Mouse (Mus musculus): ENCODE data around the gene Ssr1. TPM values are rescaled to one million over a fixed set of nuclear protein-coding genes. Genes with fewer than 3 reads are reported as not detected.

The Ssr1 gene
- polyA plus RNA-seq (2016; fragmentation: Nextera tagmentation; extraction: Ambion mirVana), result 117 and 126 TPM in 2 replicates

DNA sequence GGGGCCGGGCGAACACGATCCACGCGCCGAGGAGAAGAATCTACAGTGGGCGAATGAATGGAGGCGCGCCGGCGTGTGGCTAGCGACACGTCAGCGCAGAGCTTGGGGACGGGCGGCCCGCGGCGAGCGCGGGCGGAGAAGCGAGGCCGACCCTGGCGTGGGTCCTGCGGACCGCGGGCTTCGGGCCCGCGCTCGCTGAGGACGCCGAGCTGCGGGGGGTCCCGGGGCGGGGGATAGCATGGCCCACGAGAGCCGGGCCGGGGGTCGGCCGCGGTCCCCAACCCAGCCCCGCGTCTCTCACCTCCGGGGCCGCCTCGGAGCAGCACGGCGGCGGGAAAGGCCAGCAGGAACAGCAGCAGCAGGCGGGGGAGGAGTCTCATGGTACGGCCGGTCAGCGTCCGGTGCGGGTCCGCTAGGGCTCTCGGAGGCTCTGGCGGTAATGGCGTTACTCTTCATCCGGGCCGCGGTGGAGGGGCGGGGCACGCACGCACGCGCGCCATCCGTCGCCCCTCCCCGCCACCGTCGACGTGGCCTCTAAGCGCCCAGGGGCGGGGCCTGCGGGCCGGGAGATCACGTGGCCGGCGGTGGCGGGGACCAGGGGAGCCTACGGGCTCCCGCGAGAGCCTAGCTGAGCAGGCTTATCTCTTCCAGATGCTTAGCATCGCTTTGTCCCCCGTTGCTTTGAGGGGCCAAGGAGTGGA is at the start of gene Ssr1:
Gene Ssr1, minus strand, starts transcription at position 514 of the 701 bp plus-strand sequence.
- Histone ChIP-seq H3K4me1 (peaks cover 18% of the 10 kb centered on the region), H3K36me3 (replicated peaks) (peaks cover 30% of the 10 kb centered on the region), H3K9me3 (no peaks in the 10 kb centered on the region), H3K27me3 (ENCODE audit: poor library complexity, severe bottlenecking) (no peaks in the 10 kb centered on the region), H3K4me3 (peak within 1 kb of the TSS; percentile 94), H3K27ac (peak within 1 kb of the TSS; percentile 98)
- WGBS, result under 1% methylated on average over 86 of the region's 89 CpGs
- DNase-seq (ENCODE audit: extremely low spot score, low spot score), result peak; percentile 92

DNA sequence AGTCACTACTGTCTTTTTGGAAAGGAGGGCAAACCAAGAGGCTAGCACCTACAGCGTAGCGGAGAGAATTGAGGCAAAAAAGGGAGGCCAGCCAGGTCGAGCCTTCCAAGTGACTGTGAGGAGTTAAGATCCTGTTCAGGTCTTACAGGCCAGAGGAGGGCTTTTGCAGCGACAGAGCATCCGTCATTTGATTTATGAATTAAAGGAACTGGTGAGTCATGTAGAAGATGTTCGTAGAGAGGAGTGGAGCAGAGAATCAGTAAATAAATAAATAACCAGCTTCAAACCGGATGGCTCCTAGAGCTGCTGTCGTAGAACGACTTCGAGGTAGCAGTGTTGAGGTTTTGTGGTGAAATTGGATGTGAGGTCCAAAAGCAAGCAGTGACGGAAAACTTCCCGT is 43.8 kb upstream of the Ssr1 start:
- H3K27ac ChIP-seq, result peak overlapping the region; percentile 85
- H3K4me1 ChIP-seq, result peaks cover 23% of the 10 kb centered on the region
- peak overlapping the region; percentile 89 for H3K4me3 ChIP-seq
- no peak for DNase-seq (ENCODE audit: extremely low spot score, low spot score)
- no peaks in the 10 kb centered on the region for H3K9me3 ChIP-seq
- 60% methylated on average over 12 of the region's 12 CpGs for WGBS
- H3K36me3 ChIP-seq (replicated peaks), result peaks cover 34% of the 10 kb centered on the region
- no peaks in the 10 kb centered on the region for H3K27me3 ChIP-seq (ENCODE audit: poor library complexity, severe bottlenecking)

- WGBS, result under 1% methylated on average over 47 of the region's 47 CpGs
- no peaks in the 10 kb centered on the region for H3K27me3 ChIP-seq (ENCODE audit: poor library complexity, severe bottlenecking)
- peak; percentile 98 for DNase-seq (ENCODE audit: extremely low spot score, low spot score)
- H3K4me3 ChIP-seq, result peak within 1 kb of the TSS; percentile 89
- no peaks in the 10 kb centered on the region for H3K9me3 ChIP-seq
- peaks cover 23% of the 10 kb centered on the region for H3K4me1 ChIP-seq
- peaks cover 28% of the 10 kb centered on the region for H3K36me3 ChIP-seq (replicated peaks)
- H3K27ac ChIP-seq, result peak within 1 kb of the TSS; percentile 85
Measured at GRCm38 (mm10) chr13:38037044-38037687, 43.1 kb upstream of the Ssr1 start, which contains the start of gene Cage1. Gene Cage1, minus strand, starts transcription at chr13:38037069.

DNA sequence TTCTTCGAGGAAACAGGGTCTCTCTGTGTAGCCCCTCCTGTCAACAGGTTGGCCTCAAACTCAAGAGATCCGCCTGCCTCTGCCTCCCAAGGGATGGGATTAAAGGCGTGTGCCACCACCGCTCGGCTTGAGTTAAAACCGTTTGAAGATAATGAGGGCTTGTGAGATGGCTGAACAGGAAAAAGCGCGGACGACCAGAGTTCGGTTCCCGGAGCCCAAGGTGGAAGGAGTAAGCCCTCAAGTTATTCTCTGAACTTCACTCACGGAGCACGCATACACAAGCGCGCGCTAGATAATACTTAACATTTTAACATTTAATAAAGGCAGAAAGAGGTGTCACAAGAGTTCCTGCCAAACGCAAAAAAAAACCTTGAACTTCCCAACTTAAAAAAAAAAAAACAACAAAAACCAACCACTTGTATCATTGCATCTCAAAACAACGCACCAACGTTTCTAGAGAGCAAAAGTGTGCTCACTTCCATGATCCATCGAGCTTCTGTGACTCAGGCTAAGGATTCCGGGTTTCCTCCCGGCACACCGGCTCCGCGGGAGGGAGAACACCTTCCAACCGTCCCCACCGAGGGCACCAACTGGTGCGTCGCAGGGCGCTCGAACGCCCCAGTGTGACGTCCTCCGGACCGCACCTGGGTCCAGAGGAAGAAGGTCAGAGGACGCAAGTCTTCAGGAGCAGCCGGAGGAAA is 42.5 kb upstream of the Ssr1 start, which contains the start of gene Riok1:
Gene Riok1, plus strand, starts transcription at position 653 of the 701 bp plus-strand sequence.
- Histone ChIP-seq H3K9me3 (no peaks in the 10 kb centered on the region), H3K27me3 (ENCODE audit: poor library complexity, severe bottlenecking) (no peaks in the 10 kb centered on the region), H3K4me1 (peaks cover 23% of the 10 kb centered on the region), H3K27ac (peak within 1 kb of the TSS; percentile 85), H3K36me3 (replicated peaks) (peaks cover 21% of the 10 kb centered on the region), H3K4me3 (peak within 1 kb of the TSS; percentile 89)
- DNase-seq (ENCODE audit: extremely low spot score, low spot score), result peak; percentile 18
- WGBS, result 13% methylated on average over 37 of the region's 37 CpGs

GRCm38 (mm10) chr13:38028407-38028806 is 34.4 kb upstream of the Ssr1 start:
- H3K27me3 ChIP-seq (ENCODE audit: poor library complexity, severe bottlenecking), result no peaks in the 10 kb centered on the region
- no peak for DNase-seq (ENCODE audit: extremely low spot score, low spot score)
- no peaks in the 10 kb centered on the region for H3K36me3 ChIP-seq (replicated peaks)
- H3K27ac ChIP-seq, result no peak overlapping the region
- H3K4me3 ChIP-seq, result no peak overlapping the region
- no peaks in the 10 kb centered on the region for H3K9me3 ChIP-seq
- 89% methylated on average over 4 of the region's 4 CpGs for WGBS
- no peaks in the 10 kb centered on the region for H3K4me1 ChIP-seq

GRCm38 (mm10) chr13:38027618-38028248 is 33.7 kb upstream of the Ssr1 start:
- 73% methylated on average over 6 of the region's 6 CpGs for WGBS
- H3K36me3 ChIP-seq (replicated peaks), result no peaks in the 10 kb centered on the region
- H3K27ac ChIP-seq, result no peak overlapping the region
- no peaks in the 10 kb centered on the region for H3K4me1 ChIP-seq
- H3K9me3 ChIP-seq, result no peaks in the 10 kb centered on the region
- no peak for DNase-seq (ENCODE audit: extremely low spot score, low spot score)
- H3K27me3 ChIP-seq (ENCODE audit: poor library complexity, severe bottlenecking), result no peaks in the 10 kb centered on the region
- no peak overlapping the region for H3K4me3 ChIP-seq

GRCm38 (mm10) chr13:38025874-38026273 is 31.9 kb upstream of the Ssr1 start:
- Histone ChIP-seq H3K27ac (no peak overlapping the region), H3K9me3 (no peaks in the 10 kb centered on the region), H3K27me3 (ENCODE audit: poor library complexity, severe bottlenecking) (no peaks in the 10 kb centered on the region), H3K4me1 (no peaks in the 10 kb centered on the region), H3K36me3 (replicated peaks) (no peaks in the 10 kb centered on the region), H3K4me3 (no peak overlapping the region)
- no peak for DNase-seq (ENCODE audit: extremely low spot score, low spot score)
- 35% methylated on average over 4 of the region's 4 CpGs for WGBS

DNA sequence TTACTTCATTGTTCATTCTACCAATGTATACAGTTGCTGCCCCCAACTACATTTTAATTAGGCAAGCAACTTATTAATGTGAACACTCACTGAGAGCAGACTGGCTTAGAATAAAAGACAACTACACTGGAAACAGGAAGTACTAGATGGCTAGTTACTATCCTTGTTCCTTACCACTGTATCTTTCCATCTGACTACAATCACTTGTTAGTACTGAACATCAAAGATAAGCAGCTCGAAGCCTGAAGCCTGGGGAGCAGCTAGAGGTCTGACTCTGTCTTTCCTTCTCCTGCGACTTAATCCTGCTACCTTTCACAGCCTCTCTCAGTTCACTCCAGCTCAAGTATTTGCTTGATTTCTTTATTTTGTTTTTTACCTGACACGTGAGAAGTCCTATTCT is 24.8 kb upstream of the Ssr1 start:
- Histone ChIP-seq H3K27ac (no peak overlapping the region), H3K9me3 (0 out of 2 replicates have a peak, but pooled peaks cover 3% of the 10 kb centered on the region), H3K4me1 (no peaks in the 10 kb centered on the region), H3K36me3 (replicated peaks) (no peaks in the 10 kb centered on the region), H3K27me3 (ENCODE audit: poor library complexity, severe bottlenecking) (no peaks in the 10 kb centered on the region), H3K4me3 (no peak overlapping the region)
- WGBS, result 80% methylated on average over 3 of the region's 3 CpGs
- no peak for DNase-seq (ENCODE audit: extremely low spot score, low spot score)

- no peaks in the 10 kb centered on the region for H3K4me1 ChIP-seq
- H3K27ac ChIP-seq, result no peak overlapping the region
- 0 out of 2 replicates have a peak, but pooled peaks cover 3% of the 10 kb centered on the region for H3K9me3 ChIP-seq
- H3K4me3 ChIP-seq, result no peak overlapping the region
- WGBS, result 91% methylated on average over 4 of the region's 4 CpGs
- no peaks in the 10 kb centered on the region for H3K36me3 ChIP-seq (replicated peaks)
- no peaks in the 10 kb centered on the region for H3K27me3 ChIP-seq (ENCODE audit: poor library complexity, severe bottlenecking)
- no peak for DNase-seq (ENCODE audit: extremely low spot score, low spot score)
Measured at GRCm38 (mm10) chr13:38015591-38015990, 21.6 kb upstream of the Ssr1 start.

- H3K4me1 ChIP-seq, result no peaks in the 10 kb centered on the region
- H3K36me3 ChIP-seq (replicated peaks), result no peaks in the 10 kb centered on the region
- H3K27me3 ChIP-seq (ENCODE audit: poor library complexity, severe bottlenecking), result no peaks in the 10 kb centered on the region
- DNase-seq (ENCODE audit: extremely low spot score, low spot score), result no peak
- no peaks in the 10 kb centered on the region for H3K9me3 ChIP-seq
- 87% methylated on average over 5 of the region's 5 CpGs for WGBS
- no peak overlapping the region for H3K4me3 ChIP-seq
- H3K27ac ChIP-seq, result no peak overlapping the region
Measured at GRCm38 (mm10) chr13:38012436-38012835, 18.4 kb upstream of the Ssr1 start.

DNA sequence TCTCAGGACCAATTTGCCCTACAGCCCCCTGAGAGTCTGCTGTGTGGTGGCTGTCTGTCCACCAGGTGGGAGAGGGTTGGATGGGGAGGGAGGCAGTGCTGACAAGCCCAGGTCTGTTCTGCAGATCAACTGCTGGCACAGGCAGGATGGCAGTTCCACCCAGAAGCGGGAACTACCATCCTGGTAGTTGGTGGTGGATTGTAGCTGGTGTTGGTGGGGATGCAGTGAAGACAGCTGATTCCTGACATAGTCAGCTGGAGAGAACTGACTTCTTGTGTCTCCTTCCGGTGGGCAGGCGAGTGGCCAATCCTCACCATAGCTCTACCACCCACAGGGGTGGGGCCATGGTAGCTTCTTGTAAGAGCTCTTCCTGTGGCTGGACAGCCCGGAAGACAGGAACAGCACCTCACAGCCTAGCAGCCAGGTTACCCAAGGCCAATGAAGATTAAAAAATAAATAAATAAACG is 16.5 kb upstream of the Ssr1 start:
- no peaks in the 10 kb centered on the region for H3K4me1 ChIP-seq

GRCm38 (mm10) chr13:38009721-38010408 is 15.8 kb upstream of the Ssr1 start:
- Histone ChIP-seq H3K9me3 (no peaks in the 10 kb centered on the region), H3K4me3 (no peak overlapping the region), H3K27ac (no peak overlapping the region), H3K4me1 (no peaks in the 10 kb centered on the region), H3K36me3 (replicated peaks) (no peaks in the 10 kb centered on the region), H3K27me3 (ENCODE audit: poor library complexity, severe bottlenecking) (no peaks in the 10 kb centered on the region)
- peak; percentile 8 for DNase-seq (ENCODE audit: extremely low spot score, low spot score)
- WGBS, result 88% methylated on average over 5 of the region's 5 CpGs

More for the DNA sequence above, 16.5 kb upstream of the Ssr1 start:
- no peaks in the 10 kb centered on the region for H3K9me3 ChIP-seq
- no peak overlapping the region for H3K4me3 ChIP-seq
- WGBS, result 87% methylated on average over 5 of the region's 5 CpGs
- DNase-seq (ENCODE audit: extremely low spot score, low spot score), result peak; percentile 13
- H3K36me3 ChIP-seq (replicated peaks), result no peaks in the 10 kb centered on the region
- H3K27ac ChIP-seq, result no peak overlapping the region
- H3K27me3 ChIP-seq (ENCODE audit: poor library complexity, severe bottlenecking), result no peaks in the 10 kb centered on the region

All from forebrain, embryonic 10.5 days (tissue).